Mouse (Mus musculus) natural killer cell, adult 2 months (primary cell): ENCODE measurements around the gene Ntn4.

ENCODE experiments used
- DNase-seq, 2 experiments: peaks; one replicate each; pipeline ENCODE4 v3.0.0; 2022; ENCODE audit warnings: low spot score in 2 of 2

Gene Ntn4

DNA sequence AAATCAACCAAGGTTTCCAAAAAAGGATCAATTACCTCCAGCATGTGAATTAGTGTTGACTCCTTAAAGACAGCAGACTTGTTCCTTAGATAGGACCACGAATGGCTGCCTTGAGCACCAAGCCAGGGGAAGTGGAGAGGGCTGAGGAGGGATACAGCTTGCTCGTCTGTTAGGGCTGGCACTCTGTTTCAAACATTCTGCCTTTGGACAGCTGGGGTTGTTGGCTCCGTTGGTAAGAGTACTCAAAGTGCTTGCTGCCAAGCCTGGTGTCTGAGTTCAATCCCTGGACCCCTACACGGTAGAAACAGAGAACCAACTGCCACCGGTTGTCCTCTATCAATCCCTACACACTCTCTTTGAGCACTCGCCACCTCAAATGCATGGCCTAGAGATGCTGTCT lies 90.0 kb downstream of the Ntn4 start:
- DNase-seq, result no peak

DNA sequence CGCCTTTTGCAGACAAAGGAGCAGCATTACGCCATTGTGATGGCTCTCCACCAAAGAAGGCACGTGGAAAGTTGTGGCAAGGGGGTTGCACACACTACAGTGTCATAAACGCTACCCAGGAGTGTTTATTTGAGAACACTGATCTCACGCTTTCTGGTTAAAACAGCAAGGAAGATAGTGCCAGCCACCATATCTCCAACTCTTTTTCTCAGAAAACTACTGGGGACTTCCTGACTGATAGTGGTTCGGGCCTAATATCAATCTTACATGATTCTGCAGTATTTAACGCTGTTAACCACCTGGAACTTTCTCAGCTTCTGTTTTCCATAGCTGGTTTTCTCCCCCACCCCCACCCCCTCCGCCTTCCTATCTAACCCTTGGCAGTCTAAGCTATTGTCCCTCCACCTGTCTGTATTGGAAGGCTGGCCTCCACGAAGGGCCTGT lies 90.8 kb downstream of the Ntn4 start:
- no peak for DNase-seq

- no peak for DNase-seq
Measured at GRCm38 (mm10) chr10:93736114-93736645, 95.7 kb downstream of the Ntn4 start.

DNA sequence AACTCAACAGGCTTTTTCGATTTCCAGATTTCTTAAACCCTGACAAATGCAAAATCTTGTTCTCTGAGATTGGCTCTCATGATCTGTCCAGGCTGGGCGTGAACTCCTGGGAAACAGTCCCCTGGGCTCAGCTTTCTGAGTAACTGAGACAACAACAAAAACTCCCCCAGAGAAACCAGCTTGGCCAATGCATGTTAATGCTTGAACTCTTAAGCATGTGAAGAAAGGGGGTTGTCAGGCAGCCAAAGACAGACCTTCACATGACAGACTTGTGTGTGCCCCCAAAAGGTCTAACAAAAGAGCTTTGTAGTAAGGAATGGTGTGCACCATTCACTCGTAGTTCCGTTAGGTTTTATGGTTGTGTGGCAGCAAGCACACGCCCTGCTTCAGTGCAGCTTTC lies 96.6 kb downstream of the Ntn4 start:
- no peak for DNase-seq

- no peak for DNase-seq
Measured at GRCm38 (mm10) chr10:93741446-93742096, 101.1 kb downstream of the Ntn4 start.

GRCm38 (mm10) chr10:93742097-93742446 lies 101.6 kb downstream of the Ntn4 start:
- no peak for DNase-seq

DNA sequence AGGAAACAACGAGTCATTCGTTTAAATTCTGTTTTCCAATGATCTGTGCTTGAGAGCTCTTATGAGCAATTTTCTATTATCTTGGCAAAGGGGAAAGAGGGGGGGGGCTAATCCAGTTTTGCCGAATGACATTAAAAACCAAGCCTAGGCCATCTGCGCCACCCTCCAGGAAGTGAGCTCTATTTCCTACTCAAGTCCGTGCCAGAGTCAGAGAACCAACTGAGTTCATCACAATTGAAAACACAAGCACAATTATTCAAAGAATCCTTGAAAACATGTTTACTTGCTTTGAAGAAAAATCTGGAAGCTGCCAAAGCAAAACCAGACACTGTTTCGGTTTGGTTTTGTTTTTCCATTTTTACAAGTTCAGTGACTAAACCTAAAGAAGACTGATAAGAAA lies 102.1 kb downstream of the Ntn4 start:
- no peak for DNase-seq

DNA sequence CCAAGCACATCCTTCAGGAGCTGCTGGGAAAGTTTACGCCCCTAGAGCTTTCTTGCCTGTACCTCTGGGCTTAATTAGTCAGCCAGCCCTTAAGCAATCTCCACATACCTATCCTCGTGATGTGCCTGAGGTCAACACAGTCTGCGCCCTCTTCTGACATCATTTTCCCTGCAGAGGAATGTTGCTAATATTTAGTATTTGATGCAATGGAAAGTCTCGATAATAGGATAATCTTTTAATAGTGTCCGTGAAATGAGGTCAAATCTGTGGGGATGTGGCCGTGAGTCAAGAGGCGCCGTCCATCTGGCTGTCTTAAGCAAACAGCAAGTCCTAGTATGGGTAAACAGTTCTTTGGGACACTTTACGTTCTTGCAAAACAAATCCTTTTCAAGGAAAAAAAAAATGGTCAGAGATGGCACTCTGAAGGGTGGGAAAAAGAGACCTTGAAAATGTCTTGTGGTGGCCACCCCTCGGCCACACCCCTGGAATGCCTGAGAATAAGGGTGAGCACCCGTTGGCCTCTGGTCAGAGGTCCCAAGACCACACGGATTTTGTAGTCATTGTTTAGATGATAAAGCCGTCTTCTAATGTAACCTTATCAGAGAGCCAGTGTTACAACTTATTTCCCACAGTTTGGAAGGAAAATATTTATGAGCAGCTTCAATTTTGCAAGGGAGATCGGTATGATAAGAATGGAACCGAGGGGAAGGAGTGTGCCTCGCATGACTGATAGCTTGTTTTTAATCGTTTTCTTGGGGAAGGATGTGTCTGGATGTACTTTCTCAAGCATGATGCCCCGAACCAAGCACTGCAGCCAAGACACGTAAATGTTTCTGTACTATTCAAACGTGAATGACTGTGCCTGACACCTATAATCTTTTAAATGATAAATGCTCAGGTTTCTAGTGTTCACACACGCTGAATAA lies 109.0 kb downstream of the Ntn4 start:
- no peak for DNase-seq

DNA sequence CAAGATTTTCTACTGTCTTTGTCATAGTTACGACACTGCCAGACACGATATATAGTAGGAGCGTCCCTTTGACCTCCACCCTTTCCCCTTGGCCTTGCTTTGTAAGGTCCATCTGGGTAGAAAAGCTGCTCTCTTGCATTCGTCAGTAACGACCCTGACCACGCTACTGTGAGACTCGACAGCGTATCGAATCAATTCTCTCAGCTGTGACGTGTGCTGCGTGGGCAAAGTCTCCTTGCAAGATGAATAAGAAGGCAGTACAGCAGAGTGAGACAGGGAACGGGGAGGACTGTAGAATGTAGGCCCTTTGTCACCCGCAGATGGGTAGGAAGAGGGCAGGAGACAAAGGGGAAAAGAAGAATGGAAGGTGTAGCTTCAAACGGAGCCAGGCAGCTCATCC lies 110.8 kb downstream of the Ntn4 start:
- no peak for DNase-seq

DNA sequence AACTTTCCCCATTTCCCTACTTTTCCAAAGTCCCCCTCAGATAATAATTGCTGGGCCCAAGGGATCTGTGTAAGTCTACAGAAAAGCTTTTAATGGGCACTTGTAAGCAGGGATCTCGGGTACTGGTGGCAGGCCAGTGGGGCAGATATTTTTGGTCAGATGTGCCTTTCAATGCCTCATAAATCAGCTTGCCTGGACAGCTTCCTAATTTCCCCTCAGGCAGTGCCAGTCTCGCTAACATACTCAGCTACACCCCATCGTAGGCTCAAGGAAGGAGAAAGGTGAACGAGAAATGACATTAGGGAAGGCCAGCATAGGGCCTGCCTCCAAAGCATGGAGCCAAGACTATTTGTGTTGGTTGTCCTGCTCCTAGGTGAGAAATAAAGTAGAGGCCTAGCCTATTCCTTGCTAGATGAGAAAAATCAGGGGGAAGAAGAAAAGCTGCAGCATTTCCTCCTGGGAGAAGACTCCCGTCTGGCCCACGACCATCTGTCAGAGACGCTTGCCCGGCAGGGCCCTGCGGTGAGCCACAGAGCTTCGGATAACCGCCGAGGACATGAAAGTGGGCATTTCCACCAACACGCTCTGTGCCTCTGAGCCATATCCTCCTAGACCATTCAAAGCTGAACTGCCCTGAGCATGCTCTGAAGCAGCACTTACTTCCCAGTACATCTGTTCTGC lies 113.4 kb downstream of the Ntn4 start:
- no peak for DNase-seq

DNA sequence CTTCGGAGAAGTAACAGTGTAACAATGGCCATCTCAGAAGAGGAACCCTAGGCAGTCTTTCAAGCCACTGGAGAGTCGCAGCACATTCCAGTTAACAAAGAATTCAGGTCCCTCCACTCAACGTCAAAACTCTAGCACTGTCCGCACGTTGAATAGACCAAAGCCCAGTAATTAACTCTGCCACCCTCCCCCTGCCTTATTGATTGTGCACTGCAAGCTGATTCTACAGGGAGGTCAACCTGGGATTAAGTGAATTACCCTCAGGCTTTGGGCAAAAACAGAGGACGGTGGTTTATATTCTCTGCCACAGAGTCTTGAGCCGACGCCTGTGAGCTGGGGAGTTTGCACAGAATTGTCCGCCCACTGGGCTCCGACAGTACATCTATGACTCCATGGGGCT lies 115.7 kb downstream of the Ntn4 start:
- DNase-seq, result no peak

DNA sequence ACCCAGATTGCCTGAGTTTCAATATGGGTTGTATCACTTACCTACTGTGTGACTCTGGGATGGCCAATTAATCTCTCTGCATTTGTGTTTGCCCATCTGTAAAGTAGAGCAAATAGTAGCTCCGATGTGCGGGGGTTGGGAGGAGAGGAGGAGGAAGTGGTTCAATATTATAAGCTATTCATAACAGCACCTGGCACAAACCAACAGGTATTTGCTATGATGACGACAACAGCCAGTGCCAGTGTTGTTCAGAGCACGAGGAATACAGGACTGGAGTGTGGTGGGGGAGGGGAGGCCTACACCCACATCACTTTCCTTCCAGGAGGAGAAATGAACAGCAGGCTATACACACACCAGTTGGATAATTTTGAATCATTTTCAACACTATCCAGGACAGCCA lies 119.2 kb downstream of the Ntn4 start:
- no peak for DNase-seq

DNA sequence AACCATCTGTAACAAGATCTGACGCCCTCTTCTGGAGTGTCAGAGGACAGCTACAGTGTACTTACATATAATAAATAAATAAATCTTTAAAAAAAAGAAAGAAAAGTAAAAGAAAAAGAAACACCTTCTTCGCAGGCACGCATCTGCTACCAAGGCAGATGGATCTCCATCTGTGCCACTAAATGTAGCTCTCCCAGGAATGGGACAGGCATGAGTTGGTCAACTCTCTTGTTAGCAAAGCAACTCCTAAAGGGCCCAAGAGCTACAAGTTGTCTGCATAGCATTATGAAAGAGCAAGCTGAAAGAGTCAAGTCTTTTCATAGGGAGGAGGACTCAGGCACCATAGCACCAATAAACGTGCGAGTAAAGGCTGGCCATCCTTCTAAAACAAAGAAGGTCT lies 119.9 kb downstream of the Ntn4 start:
- no peak for DNase-seq

DNA sequence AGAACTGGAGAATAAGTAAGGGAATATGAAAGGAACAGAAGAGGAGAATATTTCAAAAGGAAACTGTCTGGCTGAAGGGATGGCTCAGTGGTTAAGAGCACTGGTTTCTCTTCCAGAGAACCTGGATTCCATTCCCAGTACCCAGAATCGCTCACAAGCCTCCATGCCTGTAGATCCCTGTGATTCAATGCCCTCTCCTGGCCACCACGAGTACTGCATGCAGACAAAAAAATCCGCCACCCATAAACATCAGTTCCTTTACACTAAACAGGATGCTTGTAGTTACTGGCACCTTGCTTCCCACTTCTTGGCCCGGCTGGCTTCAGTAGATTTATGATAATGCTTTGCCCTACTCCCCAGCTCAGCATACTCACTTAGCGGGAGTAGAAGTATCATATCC lies 122.6 kb downstream of the Ntn4 start:
- DNase-seq, result peak; percentile 14 to 34

- no peak for DNase-seq
Measured at GRCm38 (mm10) chr10:93766221-93766620, 125.7 kb downstream of the Ntn4 start.

DNA sequence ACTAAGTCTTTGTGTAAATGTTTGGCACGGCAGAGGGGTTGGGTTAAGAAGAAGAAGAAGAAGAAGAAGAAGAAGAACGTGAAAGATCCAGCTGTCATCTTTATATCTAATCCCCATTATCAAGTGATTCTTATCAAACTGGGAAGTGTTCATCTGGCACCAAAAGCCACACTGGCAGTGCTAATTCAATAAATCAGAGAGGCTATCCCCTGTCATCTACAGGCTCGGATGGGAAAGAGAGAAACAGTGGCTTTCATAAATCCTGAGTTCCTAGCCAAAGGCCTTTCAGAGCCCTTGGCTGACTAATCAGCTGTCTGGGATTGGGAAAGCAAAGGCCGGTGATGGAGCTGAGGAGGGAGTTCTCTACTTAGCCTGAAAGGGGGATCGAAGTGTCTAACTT lies 126.8 kb downstream of the Ntn4 start:
- no peak for DNase-seq

DNA sequence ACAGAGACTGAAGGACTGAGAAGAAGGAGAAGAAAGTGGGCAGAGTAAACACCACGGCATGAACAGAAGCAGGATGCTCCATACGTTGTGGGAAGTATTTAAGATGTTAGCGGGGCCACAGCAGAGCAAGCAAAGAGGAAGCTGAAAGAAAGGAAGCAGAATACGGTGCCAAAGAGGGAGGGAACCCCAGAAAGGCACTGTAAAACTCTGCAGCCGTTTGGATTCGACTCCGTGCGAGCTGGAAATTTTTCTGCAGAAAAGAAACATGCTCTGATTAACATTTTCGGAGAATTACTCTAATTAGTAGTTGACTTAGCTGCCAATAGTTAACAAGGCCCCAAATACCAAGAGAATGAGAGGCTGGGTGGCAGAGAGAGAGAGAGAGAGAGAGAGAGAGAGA lies 127.7 kb downstream of the Ntn4 start:
- no peak for DNase-seq

- DNase-seq, result no peak
Measured at GRCm38 (mm10) chr10:93771931-93772465, 131.5 kb downstream of the Ntn4 start.

DNA sequence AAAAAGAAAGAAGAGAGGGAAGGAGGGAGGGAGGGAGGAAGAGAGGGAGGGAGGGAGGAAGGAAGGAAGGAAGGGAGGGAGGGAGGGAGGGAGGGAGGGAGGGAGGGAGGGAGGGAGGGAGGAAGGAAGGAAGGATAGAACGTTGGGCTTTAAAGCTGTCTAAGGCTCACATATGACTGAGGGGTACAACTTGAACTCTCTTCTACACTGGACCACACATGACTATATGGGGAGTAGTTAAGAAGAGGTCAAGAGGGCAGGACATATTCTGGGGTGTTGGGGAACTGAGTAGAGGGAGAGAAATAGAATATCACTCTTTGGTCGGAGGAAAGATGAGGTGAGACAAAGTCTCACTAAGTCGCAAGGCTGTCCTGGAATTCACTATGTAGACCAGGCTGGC lies 132.0 kb downstream of the Ntn4 start:
- no peak for DNase-seq

DNA sequence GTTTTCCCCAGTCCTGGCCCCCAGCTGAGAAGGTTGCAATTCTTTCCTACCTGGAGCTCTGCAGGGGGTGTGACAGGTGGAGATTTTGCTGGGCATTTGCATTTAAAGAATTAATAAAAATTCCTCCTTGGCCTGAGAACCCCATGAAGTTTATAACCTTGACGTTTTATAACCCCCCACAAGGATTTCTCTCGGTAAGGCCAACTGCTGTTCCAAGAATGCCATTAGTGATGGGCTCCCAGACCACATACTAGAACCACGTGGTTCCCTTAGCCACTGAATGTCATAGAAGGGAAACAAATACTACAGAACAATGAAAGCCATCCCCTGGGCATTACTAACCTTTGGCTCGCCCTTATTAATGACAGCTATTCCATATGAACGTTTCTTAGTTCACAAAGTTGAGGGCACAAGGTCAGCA lies 136.3 kb downstream of the Ntn4 start:
- DNase-seq, result no peak

DNA sequence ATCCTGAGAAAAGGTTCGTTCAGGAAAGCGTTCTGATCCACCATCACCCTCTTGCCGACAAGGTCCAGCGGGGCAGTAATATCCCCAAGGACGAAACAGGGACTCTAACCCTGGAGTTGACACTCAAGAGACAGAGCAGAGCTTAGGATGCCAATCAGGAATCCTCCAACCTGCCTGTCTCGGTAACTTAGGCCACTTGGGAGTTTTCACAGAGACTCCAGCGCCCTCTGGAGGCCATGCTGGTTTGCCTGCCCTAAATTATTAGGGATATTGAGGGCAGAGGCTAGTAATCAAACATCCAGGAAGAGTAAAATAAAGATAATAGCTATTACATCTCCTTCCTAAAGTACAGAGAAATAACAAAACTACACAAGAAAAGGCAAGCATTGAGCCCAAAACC lies 136.9 kb downstream of the Ntn4 start:
- DNase-seq, result no peak
